Mouse (Mus musculus): ENCODE measurements around the gene Snrk. TPM values are rescaled to one million over a fixed set of nuclear protein-coding genes. Genes with fewer than 3 reads are reported as not detected.

Snrk gene
- polyA plus RNA-seq, 1 experiment from 2014 or later, result 79.8 TPM

Other genes starting within 250 kb of the Snrk start
- 2.8 and 3.5 TPM in 2 replicates for gene Ackr2, start 218.9 kb upstream of the Snrk start, polyA plus RNA-seq (2015; fragmentation: Nextera tagmentation; extraction: Ambion mirVana)
- not detected in 2 replicates for gene Cyp8b1, start 201.0 kb upstream of the Snrk start, polyA plus RNA-seq (2015; fragmentation: Nextera tagmentation; extraction: Ambion mirVana)
- 1.7 and 2.2 TPM in 2 replicates for gene Fam198a, start 166.3 kb upstream of the Snrk start, polyA plus RNA-seq (2015; fragmentation: Nextera tagmentation; extraction: Ambion mirVana)
- gene Pomgnt2, start 120.2 kb upstream of the Snrk start, polyA plus RNA-seq (2015; fragmentation: Nextera tagmentation; extraction: Ambion mirVana), result 37.1 and 37.9 TPM in 2 replicates
- gene Ano10, start 177.2 kb downstream of the Snrk start, polyA plus RNA-seq (2015; fragmentation: Nextera tagmentation; extraction: Ambion mirVana), result 39.7 and 41.9 TPM in 2 replicates
- 21.3 and 24.0 TPM in 2 replicates for gene Abhd5, start 234.3 kb downstream of the Snrk start, polyA plus RNA-seq (2015; fragmentation: Nextera tagmentation; extraction: Ambion mirVana)

All from midbrain, embryonic 15.5 days (tissue).